Mouse (Mus musculus): ENCODE measurements at regions not wholly inside any gene's neighbourhood (a gene's known extent, or its start where the extent isn't known, plus 50 kb on each side); places are given as distances from the start of the nearest gene placed in this dataset.

- DNase-seq (ENCODE audit: extremely low spot score) = no peak
Measured at GRCm38 (mm10) chr17:49149896-49150295, 217.7 kb downstream of the Lrfn2 start.

DNA sequence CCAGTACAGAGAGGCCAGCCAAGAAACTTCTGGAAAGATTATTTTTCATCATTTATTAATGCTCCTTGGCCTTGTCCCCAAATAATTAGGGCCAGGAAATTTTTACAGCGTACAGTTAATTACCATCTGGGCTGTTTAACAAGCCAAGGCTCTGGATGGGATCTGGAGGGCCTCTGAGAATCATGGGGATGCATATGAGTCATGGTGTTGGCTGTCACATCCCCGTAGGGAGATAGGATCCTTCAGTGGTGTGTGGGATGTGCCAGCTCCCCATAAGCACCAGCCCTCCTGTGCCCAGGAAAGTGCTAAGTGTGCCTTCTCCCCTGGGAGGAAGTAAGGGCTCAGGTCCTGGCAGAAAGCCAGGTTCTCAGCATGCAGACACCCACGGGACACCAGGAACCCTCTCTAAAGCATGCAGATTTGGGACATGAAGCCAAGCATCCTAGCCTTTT lies 218.8 kb downstream of the Lrfn2 start:
- DNase-seq (ENCODE audit: extremely low spot score) = no peak

DNA sequence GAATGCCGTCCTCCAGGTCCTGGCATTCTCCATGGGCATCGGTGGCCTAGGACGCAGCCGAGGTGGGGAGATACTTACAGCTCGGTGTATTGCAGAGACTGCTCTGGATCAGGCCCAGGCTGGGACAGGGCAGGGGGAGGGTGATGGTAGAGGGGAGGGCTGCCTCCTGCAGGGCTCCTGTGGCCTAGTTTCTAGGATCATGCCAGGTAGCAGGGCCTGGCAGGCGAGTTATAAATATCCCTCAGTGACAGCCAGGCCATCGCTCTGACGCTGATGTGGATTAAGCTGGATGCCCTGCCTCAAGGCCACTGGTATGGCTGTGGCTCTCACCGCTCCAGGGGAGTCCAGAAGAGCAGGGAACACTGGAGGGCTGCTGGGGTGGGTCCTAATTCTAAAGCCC lies 221.8 kb downstream of the Lrfn2 start:
- DNase-seq (ENCODE audit: extremely low spot score) = no peak

- DNase-seq (ENCODE audit: extremely low spot score) = no peak
Measured at GRCm38 (mm10) chr17:49155001-49155515, 222.9 kb downstream of the Lrfn2 start.

DNA sequence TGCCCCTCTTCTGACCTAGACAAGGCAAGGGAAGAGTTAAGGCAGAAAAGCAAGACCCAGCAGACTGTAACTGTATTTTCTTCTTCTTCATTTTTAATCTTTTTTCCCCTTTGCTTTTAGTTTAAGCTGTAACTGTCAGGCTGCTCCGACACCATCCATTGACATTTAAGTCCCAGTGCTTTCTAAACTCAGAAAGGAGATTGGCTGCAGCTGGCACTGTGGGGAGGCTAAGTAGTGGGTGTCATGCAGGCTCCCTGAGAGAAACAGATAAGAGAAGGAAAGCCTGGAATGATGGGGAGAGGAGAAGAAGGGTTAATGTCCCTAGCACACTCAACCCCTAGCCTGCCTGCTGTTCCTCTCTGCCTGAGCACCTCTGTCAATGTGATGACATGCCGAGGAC lies 225.4 kb downstream of the Lrfn2 start:
- no peak for DNase-seq (ENCODE audit: extremely low spot score)

DNA sequence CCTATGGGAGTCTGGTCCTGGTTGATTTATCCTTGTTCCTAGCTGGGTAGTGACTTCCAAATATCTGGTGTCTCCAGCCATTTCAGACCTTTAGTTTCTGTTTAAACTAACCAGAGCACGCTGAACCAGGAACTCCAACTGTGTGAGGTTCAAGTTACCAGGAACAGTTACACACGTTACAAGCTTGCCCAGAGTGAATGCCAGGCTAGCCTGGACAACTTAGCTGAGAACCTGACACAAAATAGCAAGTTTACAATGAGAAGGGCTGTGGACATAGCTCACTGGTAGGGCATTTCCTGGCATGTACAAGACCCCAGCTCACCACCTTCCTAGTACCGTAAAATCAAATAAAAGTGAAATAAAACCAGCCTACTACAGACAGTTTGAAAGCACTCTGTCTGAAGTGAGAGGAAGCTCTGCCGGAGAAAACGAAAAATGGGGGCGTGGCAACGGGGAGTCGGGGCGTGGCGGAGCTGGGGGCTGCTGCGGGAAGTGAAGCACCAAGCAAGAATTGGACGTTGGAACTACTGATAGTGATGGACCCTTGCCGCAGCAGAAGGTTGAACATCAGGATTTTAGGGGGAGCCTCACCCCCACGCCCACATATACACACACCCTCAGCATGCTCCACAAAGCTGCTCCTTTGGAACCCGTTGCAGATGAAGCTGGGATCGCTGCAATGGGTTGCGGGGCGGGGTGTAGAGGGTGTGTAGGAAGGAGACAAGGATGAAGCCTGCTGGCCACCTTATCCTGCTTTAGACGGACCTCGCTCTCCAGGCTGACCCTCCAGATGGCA lies 239.3 kb downstream of the Lrfn2 start:
- DNase-seq (ENCODE audit: extremely low spot score) = peak; percentile 46

- DNase-seq (ENCODE audit: extremely low spot score) = peak; percentile 21
Measured at GRCm38 (mm10) chr17:49172052-49172799, 240.0 kb downstream of the Lrfn2 start.

DNA sequence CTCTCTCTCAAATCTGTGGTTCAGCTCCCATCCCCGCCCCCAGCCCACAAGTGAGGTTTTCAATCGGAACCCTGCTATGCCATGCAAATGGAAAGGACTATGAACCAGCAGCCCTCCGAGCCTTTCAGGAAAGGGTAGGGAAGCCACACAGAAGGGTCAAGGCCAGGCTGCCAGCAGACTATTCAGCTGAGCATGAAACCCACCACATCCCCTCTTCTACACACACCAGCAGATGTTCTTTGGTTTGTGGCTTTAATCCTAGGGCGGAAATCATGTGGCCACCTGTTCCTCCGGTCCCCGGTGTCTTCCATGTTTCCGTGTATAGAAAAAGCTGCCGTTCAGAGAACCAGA lies 240.6 kb downstream of the Lrfn2 start:
- no peak for DNase-seq (ENCODE audit: extremely low spot score)

DNA sequence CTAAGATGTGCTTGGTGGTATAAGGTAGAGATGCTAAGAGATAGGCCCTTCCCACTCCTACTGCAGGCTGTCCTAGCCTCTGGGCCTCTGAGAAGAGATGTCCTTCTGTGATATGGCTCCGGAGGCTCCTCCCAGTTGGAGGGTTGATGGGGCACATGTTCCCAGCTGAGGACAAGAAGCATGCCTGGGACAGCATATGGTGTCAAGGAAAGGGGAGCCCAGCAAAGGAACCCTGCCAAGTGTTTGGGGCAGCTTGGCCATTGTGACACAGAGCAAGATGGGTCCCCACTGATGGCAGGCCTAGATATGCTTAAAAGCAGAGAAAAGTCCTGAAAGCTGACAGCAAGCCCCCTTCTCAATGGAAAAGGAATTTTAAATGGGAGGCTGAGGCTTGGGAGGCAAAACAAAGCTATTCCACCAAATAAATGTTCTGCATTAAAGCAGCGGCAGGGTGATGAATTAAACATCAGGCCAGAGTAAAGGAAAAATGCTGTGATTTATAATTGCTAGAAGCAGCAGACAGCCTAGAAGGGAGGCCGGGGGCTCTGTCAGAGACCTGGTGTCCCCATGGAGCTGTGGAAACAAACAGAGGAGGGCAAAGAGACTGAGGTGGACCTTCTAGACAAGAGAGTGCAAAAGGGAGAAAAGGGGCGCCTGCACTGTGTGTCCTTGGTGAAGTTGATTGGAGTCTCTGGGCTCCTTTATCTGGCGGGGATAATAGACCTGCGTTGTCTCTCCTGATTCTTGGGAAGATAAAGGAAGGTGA lies 246.0 kb downstream of the Lrfn2 start:
- no peak for DNase-seq (ENCODE audit: extremely low spot score)

- DNase-seq (ENCODE audit: extremely low spot score) = peak; percentile 60
Measured at GRCm38 (mm10) chr17:49182485-49182884, 245.7 kb upstream of the Mocs1 start.

GRCm38 (mm10) chr17:49183917-49184316 lies 244.2 kb upstream of the Mocs1 start:
- DNase-seq (ENCODE audit: extremely low spot score) = no peak

DNA sequence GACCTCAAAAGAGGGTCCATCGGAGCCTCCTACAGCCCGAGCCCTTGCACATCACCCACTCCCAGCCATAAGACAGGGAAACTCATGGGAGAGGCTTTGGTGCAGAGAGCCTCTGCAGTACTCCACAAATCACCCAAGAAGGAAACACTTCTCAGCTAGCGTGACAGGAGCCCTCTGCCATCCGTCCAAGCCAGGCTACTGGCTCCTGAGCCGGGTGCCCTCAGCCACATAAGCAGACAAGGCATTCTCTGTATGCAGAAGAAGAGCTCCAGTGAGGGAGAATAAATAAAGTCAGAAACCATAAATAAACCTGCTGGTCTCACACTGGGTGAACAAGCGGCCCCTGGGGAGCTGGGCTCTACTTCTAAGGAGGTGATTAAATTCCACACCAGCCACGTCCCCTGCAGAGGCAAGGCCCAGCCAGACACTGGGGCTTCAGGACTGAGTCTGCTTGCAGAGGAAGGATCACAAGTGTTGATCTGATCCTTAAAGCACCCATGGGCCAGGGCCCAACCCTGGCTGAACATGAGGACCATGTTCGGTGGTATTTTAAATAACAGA lies 243.0 kb upstream of the Mocs1 start:
- DNase-seq (ENCODE audit: extremely low spot score) = no peak

- no peak for DNase-seq (ENCODE audit: extremely low spot score)
Measured at GRCm38 (mm10) chr17:49189765-49190164, 238.4 kb upstream of the Mocs1 start.

- no peak for DNase-seq (ENCODE audit: extremely low spot score)
Measured at GRCm38 (mm10) chr17:49190337-49190736, 237.8 kb upstream of the Mocs1 start.

GRCm38 (mm10) chr17:49196046-49196684 lies 232.0 kb upstream of the Mocs1 start:
- DNase-seq (ENCODE audit: extremely low spot score) = no peak

- DNase-seq (ENCODE audit: extremely low spot score) = no peak
Measured at GRCm38 (mm10) chr17:49201495-49201894, 226.7 kb upstream of the Mocs1 start.

DNA sequence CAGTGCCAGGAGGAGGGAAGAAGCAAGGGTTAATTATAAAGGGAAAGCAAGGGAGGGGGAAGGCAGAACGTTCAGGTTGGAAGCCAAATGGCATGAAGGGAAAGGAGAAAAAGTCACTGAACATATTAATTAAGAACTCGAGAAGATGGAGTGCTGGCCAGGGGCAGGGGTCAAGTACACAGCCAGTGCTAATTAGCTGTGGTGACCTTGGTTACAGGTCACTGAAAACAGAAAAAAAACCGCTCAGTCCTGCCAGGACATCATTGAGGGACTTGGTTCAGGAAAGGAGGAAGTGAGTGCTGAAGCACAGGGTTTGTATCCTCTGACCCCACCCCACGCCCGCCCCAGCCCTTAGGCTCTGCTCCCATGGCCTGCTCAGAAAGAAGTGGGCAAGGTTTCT lies 223.1 kb upstream of the Mocs1 start:
- no peak for DNase-seq (ENCODE audit: extremely low spot score)

GRCm38 (mm10) chr17:49205564-49205963 lies 222.6 kb upstream of the Mocs1 start:
- no peak for DNase-seq (ENCODE audit: extremely low spot score)

- peak; percentile 25 for DNase-seq (ENCODE audit: extremely low spot score)
Measured at GRCm38 (mm10) chr17:49206708-49207107, 221.5 kb upstream of the Mocs1 start.

GRCm38 (mm10) chr17:49208315-49208820 lies 219.8 kb upstream of the Mocs1 start:
- no peak for DNase-seq (ENCODE audit: extremely low spot score)

- DNase-seq (ENCODE audit: extremely low spot score) = no peak
Measured at GRCm38 (mm10) chr17:49212918-49213317, 215.2 kb upstream of the Mocs1 start.
